9 mouse cellular contexts compared by ENCODE assay signal in the genomic region with DNA sequence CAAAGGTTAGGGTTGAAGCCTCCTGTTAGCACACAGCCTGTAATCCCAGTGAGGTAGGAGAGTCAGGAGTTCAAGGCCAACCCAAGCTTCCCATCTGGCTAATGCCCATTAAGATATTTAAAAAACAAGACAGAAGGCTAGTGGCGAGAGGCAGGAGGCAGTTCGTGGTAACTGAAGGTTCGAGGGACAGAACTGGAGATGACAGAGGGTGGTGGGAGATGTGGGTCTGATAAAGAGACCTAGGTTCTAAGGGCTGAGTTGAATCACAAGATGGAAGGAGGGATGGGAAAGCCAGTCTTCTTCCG. TPM values are rescaled to one million over a fixed set of nuclear protein-coding genes. Genes with fewer than 3 reads are reported as not detected.
DNase-seq lines count a peak whose midpoint lies in the region; ATAC-seq and TF ChIP-seq lines count a peak whose summit lies in the region.
"Had no signal": no experiment of that assay in that cellular context is flagged by ENCODE, and none has a peak within 500 bp of the region (broad histone marks: within the 10 kb centered on the region; RNA-seq: fewer than 3 reads in every experiment).

A gene (plus strand): TSS at position 301 of the 305 bp plus-strand sequence.

- H3K4me3 ChIP-seq in layer of hippocampus, adult 2 months, result peak within 1 kb of the TSS; percentile 63
- H3K4me3 ChIP-seq in embryonic facial prominence, embryonic 15.5 days (replicated peaks), result peak within 1 kb of the TSS; percentile 51
- peak within 1 kb of the TSS; percentile 72 for H3K4me3 ChIP-seq in midbrain, embryonic 16.5 days (ENCODE audit: low read depth, low read length)

- peak within 1 kb of the TSS; percentile 34 for H3K9ac ChIP-seq in embryonic facial prominence, embryonic 15.5 days
- H3K9ac ChIP-seq in midbrain, embryonic 16.5 days (ENCODE audit: low read depth, low read length), result peak within 1 kb of the TSS; percentile 84

- peak within 1 kb of the TSS; percentile 36; the same call in 1 of the 2 replicates for H3K27ac ChIP-seq in layer of hippocampus, adult 2 months
- H3K27ac ChIP-seq in embryonic facial prominence, embryonic 15.5 days (replicated peaks), result no peak within 1 kb of the TSS
- H3K27ac ChIP-seq in midbrain, embryonic 16.5 days (ENCODE audit: low read length), result peak within 1 kb of the TSS; percentile 47

- H3K36me3 ChIP-seq in embryonic facial prominence, embryonic 15.5 days, result peaks cover 5% of the 10 kb centered on the region; the same call in 1 of the 2 replicates
- no peaks in the 10 kb centered on the region; the same call in 1 of the 2 replicates for H3K36me3 ChIP-seq in midbrain, embryonic 16.5 days (ENCODE audit: control insufficient read depth, insufficient read depth, low read length)

- H3K27me3 ChIP-seq in embryonic facial prominence, embryonic 15.5 days, result peaks cover 31% of the 10 kb centered on the region
- peaks cover 5% of the 10 kb centered on the region; the same call in 1 of the 2 replicates for H3K27me3 ChIP-seq in midbrain, embryonic 16.5 days (ENCODE audit: control insufficient read depth, insufficient read depth, low read depth, low read length)

- H3K9me3 ChIP-seq in embryonic facial prominence, embryonic 15.5 days (replicated peaks), result no peaks in the 10 kb centered on the region
- H3K9me3 ChIP-seq in midbrain, embryonic 16.5 days (replicated peaks; ENCODE audit: control insufficient read depth, low read length, poor library complexity, severe bottlenecking), result no peaks in the 10 kb centered on the region

- DNase-seq in layer of hippocampus, adult 2 months (ENCODE audit: low spot score in 2 of 2), result no peak
- no peak for DNase-seq in layer of hippocampus, adult 11-12 months (ENCODE audit: low spot score)
- DNase-seq in layer of hippocampus, postnatal 14 days (ENCODE audit: low spot score in 2 of 2), result no peak
- DNase-seq in right cerebral cortex, adult 18-20 months, result no peak
- no peak for DNase-seq in urinary bladder, postnatal 14 days (ENCODE audit: low spot score)
- no peak for DNase-seq in frontal cortex, postnatal 36 days (ENCODE audit: low spot score in 2 of 2)
- DNase-seq: kidney, adult 9 months had no signal

- WGBS in embryonic facial prominence, embryonic 15.5 days, result 22% methylated on average over 4 of the region's 4 CpGs
- 15% methylated on average over 4 of the region's 4 CpGs for WGBS in midbrain, embryonic 16.5 days

- peak within 1 kb of the TSS; percentile 97 for H3K4me2 ChIP-seq in embryonic facial prominence, embryonic 15.5 days (replicated peaks)
- peak within 1 kb of the TSS; percentile 99 for H3K4me2 ChIP-seq in midbrain, embryonic 16.5 days (ENCODE audit: low read length)

- no peak for ATAC-seq in embryonic facial prominence, embryonic 15.5 days (ENCODE audit: insufficient number of reproducible peaks, low FRiP score, low TSS enrichment, low read depth)
- ATAC-seq in midbrain, embryonic 16.5 days, result no peak

- H3K4me1 ChIP-seq in embryonic facial prominence, embryonic 15.5 days, result peaks cover 24% of the 10 kb centered on the region
- peaks cover 16% of the 10 kb centered on the region for H3K4me1 ChIP-seq in midbrain, embryonic 16.5 days (ENCODE audit: control insufficient read depth, insufficient read depth, low read length)

- TF ChIP-seq CTCF in layer of hippocampus, adult 2 months (conservative IDR thresholded peaks at IDR 0.05), result no peak

RNA-seq across cellular contexts. Expression of the gene that starts here (rescaled TPM):
- total RNA-seq in layer of hippocampus, adult 2 months (2021), result 10 to 100 TPM; 19.2 to 20.5 TPM
- polyA plus RNA-seq in embryonic facial prominence, embryonic 15.5 days (2015; fragmentation: Nextera tagmentation; extraction: Ambion mirVana), result 0.85 and 1.6 TPM in 2 replicates
- total RNA-seq in layer of hippocampus, postnatal 14 days (2021), result 10 to 100 TPM; 22.8 to 25.8 TPM
- 24.2 and 35.8 TPM in 2 replicates for polyA plus RNA-seq in midbrain, embryonic 16.5 days (2015; fragmentation: Nextera tagmentation; extraction: Ambion mirVana)
